Mouse (Mus musculus) forebrain, embryonic 10.5 days (tissue): Measurements from ENCODE around the gene Il1rap. TPM values are rescaled to one million over a fixed set of nuclear protein-coding genes. Genes with fewer than 3 reads are reported as not detected.
A peak's percentile ranks its signal among the peaks of the same experiment; 100 is the strongest.

Experiments used
- DNase-seq: peaks from one replicate; pipeline ENCODE4 v3.0.0-alpha.2; 2017; ENCODE audit warnings: low spot score; ENCODE audit errors: extremely low spot score
- H3K27ac ChIP-seq: fragments of 300-500 bp; sonication (generic); 2 replicates; pipeline ENCODE4 v1.5.1; 2016; ENCODE audit warnings: mild to moderate bottlenecking
- H3K27me3 ChIP-seq: fragments of 300-500 bp; sonication (generic); 2 replicates; pipeline ENCODE4 v1.6.1; 2016; ENCODE audit warnings: mild to moderate bottlenecking; ENCODE audit not compliant: poor library complexity, severe bottlenecking
- H3K36me3 ChIP-seq: fragments of 300-500 bp; sonication (generic); replicated peaks from 2 replicates; pipeline ENCODE4 v1.6.1; 2016; ENCODE audit warnings: mild to moderate bottlenecking, moderate library complexity
- H3K4me1 ChIP-seq: fragments of 300-500 bp; sonication (generic); 2 replicates; pipeline ENCODE4 v1.6.1; 2016
- H3K4me3 ChIP-seq: fragments of 300-500 bp; sonication (generic); 2 replicates; pipeline ENCODE4 v1.5.1; 2016; ENCODE audit warnings: mild to moderate bottlenecking, moderate library complexity
- H3K9me3 ChIP-seq: fragments of 300-500 bp; sonication (generic); 2 replicates; pipeline ENCODE4 v1.6.1; 2016; ENCODE audit warnings: mild to moderate bottlenecking, moderate library complexity
- WGBS: fragments of 180-500 bp; shearing (Covaris S2); methylation state at CpG from one replicate; pipeline ENCODE4 v1.1.7; 2016; 5-methylcytosine and 5-hydroxymethylcytosine counted together
- polyA plus RNA-seq: library from polyadenylated mRNA; unstranded; fragments of >200 nt; fragmentation: Nextera tagmentation; extraction: Ambion mirVana; gene quantifications from 2 replicates; pipeline ENCODE4 v1.2.1, GENCODE M21; 2016

Gene Il1rap
- 2.4 and 3.1 TPM in 2 replicates for polyA plus RNA-seq

DNA sequence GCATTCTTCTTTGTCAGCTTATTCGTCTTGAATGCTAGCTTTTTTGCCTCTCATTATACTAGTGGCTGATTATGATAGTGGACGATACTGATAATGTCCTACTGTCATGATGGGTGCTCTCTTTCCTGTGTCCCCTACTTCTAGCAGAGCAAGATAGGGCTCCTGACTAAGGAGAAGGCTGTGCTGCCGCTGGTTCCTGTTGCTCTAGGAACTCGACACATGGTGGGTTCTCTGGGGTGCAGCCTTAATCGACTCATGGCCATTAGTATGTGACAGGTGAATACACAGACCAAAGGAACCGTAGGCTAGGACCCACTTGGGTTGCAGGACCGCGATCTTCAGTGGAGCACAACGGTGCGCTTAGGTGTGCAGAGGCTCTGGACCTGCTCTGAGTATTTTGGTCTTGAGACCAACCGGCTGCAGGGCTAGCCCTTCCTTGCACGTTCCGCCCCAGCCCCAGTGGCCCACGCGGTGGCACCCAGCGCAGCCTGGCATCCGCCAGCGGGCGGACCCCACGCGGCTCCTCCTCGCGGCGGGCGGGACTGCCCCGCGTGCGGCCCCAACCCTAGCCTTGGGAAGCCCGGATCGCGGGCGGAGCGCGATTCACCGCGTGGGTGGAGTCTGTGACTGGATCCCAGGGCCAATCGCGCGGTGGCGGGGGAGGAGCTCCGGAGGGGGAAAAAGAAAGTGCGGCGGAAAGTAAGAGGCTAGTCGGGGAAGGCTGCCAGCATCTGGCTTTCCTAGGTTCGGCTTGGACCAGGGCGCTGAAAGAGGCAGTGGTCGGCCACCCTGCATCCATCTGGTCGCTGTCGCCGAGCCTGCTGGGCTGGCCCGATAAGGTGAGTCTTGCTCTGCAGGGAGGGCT is at the start of gene Il1rap:
Il1rap (plus strand) TSS at position 657 of the 865 bp plus-strand sequence.
- WGBS, result 2% methylated on average over 51 of the region's 51 CpGs
- Histone ChIP-seq H3K27ac (peak within 1 kb of the TSS; percentile 84), H3K27me3 (peaks cover 20% of the 10 kb centered on the region)

DNA sequence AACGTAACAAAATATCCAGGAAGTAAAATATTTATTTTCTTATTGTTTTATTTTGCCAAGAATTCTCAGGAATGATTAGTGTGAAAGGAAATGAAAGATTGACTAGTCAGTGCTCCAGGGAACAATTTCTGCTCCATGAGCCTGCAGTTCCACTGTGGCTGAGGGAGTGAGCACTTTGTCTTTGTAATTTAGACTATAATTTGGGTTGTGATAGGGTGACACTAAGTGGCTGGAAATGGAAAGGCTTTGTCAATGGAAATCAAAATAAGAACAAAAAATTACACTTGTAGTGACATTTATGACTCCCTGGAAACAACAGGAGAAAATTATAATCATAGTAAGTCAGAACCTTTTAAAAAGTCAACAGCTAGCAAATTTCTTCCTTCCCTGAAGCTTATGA is 49.2 kb upstream of the Il1rap start:
- WGBS, result 88% methylated on average over 1 of the region's 1 CpGs
- no peak overlapping the region for H3K4me3 ChIP-seq
- H3K27ac ChIP-seq, result no peak overlapping the region
- no peak for DNase-seq
- no peaks in the 10 kb centered on the region for H3K27me3 ChIP-seq
- no peaks in the 10 kb centered on the region for H3K9me3 ChIP-seq
- H3K36me3 ChIP-seq, result no peaks in the 10 kb centered on the region
- no peaks in the 10 kb centered on the region for H3K4me1 ChIP-seq

More for the DNA sequence above, at the start of gene Il1rap:
- DNase-seq, result peak; percentile 87
- no peaks in the 10 kb centered on the region for H3K9me3 ChIP-seq
- peaks cover 12% of the 10 kb centered on the region for H3K4me1 ChIP-seq
- peak within 1 kb of the TSS; percentile 70 for H3K4me3 ChIP-seq
- no peaks in the 10 kb centered on the region for H3K36me3 ChIP-seq

DNA sequence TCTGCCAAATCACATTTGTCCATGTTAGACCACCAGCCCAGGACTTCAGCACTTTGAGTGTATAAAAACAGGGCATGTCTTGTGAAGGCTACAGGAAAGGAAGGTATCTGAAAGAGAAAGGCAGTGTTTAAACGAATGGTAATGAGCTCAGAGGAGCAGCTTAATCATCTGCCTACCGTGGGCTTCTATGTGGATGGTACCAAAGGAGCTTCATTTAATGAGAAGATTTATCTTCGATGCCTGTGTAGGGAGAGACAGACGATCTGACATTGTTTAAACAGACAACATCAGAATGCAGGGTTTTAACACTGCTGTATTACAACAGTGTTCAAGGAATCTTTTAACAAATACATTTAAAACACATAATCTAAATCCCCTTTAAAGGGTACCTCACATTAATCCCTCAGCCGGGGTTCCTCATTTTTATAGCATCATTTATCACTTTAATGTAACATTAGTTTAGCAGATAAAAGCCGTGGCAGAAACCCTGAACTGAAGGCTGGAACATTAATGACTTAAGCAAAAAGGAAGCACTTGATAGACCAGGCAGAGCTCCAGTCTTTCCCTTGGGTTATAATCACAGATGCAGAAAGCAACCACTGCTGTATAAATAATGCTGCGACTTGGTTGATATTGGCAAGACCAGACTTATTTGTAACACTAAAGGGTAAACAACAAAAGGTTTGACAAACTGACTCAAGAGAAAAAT is 35.2 kb upstream of the Il1rap start:
- 35% methylated on average over 7 of the region's 7 CpGs for WGBS
- no peaks in the 10 kb centered on the region for H3K36me3 ChIP-seq
- H3K27ac ChIP-seq, result no peak overlapping the region
- no peak overlapping the region for H3K4me3 ChIP-seq
- H3K27me3 ChIP-seq, result no peaks in the 10 kb centered on the region
- no peaks in the 10 kb centered on the region for H3K9me3 ChIP-seq
- peaks cover 12% of the 10 kb centered on the region; the same call in 1 of the 2 replicates for H3K4me1 ChIP-seq
- DNase-seq, result no peak

DNA sequence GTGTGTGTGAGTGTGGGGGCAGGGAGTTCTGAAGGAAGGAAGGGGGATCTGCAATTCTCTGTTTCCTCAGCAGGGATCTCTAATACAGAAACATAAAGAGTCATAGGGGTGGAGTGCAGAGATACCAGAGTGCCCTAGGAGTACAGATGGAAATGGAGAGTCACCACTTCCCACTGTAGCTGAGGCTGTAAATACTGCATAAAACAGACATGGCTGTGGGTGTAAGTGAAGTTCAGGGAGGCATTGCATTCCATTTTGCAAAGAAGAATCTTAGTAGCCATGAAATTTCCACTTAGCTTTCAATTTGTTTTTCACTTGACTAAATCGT is 34.7 kb upstream of the Il1rap start:
- no peaks in the 10 kb centered on the region for H3K27me3 ChIP-seq
- no peak for DNase-seq
- 77% methylated on average over 1 of the region's 1 CpGs for WGBS
- no peak overlapping the region for H3K4me3 ChIP-seq
- no peaks in the 10 kb centered on the region for H3K36me3 ChIP-seq
- no peaks in the 10 kb centered on the region for H3K9me3 ChIP-seq
- peaks cover 12% of the 10 kb centered on the region; the same call in 1 of the 2 replicates for H3K4me1 ChIP-seq
- H3K27ac ChIP-seq, result no peak overlapping the region

- Histone ChIP-seq H3K36me3 (no peaks in the 10 kb centered on the region), H3K4me3 (no peak overlapping the region), H3K9me3 (no peaks in the 10 kb centered on the region), H3K27me3 (no peaks in the 10 kb centered on the region), H3K4me1 (peaks cover 12% of the 10 kb centered on the region; the same call in 1 of the 2 replicates), H3K27ac (no peak overlapping the region)
- 94% methylated on average over 2 of the region's 2 CpGs for WGBS
- DNase-seq, result no peak
Measured at GRCm38 (mm10) chr16:26549221-26549620, 32.3 kb upstream of the Il1rap start.

- WGBS, result 91% methylated on average over 3 of the region's 3 CpGs
- H3K9me3 ChIP-seq, result no peaks in the 10 kb centered on the region
- no peak overlapping the region for H3K4me3 ChIP-seq
- H3K27me3 ChIP-seq, result no peaks in the 10 kb centered on the region
- no peak overlapping the region for H3K27ac ChIP-seq
- H3K4me1 ChIP-seq, result no peaks in the 10 kb centered on the region
- H3K36me3 ChIP-seq, result no peaks in the 10 kb centered on the region
- DNase-seq, result no peak
Measured at GRCm38 (mm10) chr16:26552234-26552633, 29.3 kb upstream of the Il1rap start.

DNA sequence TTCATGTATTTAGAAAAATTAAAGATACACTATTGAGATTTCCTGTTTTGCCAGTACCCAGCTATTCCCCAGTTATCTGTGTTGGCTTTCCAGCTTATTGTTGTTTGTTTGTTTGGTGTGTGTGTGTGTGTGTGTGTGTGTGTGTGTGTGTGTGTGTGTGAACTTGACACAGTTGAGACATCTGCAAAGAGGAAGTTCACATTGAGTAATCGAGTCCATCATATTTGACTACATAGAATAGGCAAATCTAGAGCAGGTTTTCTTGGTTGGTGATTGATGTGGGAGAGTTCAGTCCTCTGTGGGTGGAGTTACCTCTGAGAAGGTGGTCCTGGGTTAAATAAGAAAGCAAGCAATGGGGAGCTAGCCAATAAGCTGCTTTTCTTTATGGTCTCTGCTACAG is 22.7 kb upstream of the Il1rap start:
- DNase-seq, result no peak

DNA sequence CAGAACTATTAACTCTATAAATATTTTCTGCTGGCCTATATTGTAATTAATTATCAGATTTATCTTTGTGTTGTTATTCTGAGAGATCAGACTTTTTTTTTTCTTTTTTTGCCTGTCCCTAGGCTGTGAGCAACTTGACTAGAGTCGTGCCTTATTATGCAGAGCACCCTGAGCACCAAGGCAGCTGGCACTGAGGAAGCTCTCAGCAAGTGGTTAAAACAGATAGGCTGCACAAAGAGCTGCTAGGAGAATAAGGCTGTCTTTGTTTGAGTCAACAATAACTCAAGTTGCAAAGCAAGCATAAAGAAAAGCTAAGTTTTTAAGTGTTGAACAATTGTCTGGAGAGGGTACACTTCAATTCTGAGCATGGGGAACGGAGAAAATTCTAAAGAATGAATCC is 19.8 kb upstream of the Il1rap start:
- Histone ChIP-seq H3K36me3 (no peaks in the 10 kb centered on the region), H3K4me3 (no peak overlapping the region), H3K4me1 (no peaks in the 10 kb centered on the region), H3K27ac (no peak overlapping the region), H3K9me3 (no peaks in the 10 kb centered on the region), H3K27me3 (no peaks in the 10 kb centered on the region)
- WGBS, result 46% methylated on average over 2 of the region's 2 CpGs
- no peak for DNase-seq

More for the DNA sequence above, 22.7 kb upstream of the Il1rap start:
- WGBS, result 73% methylated on average over 1 of the region's 1 CpGs
- no peak overlapping the region for H3K4me3 ChIP-seq
- no peak overlapping the region for H3K27ac ChIP-seq
- no peaks in the 10 kb centered on the region for H3K27me3 ChIP-seq
- no peaks in the 10 kb centered on the region for H3K36me3 ChIP-seq
- H3K4me1 ChIP-seq, result no peaks in the 10 kb centered on the region
- H3K9me3 ChIP-seq, result no peaks in the 10 kb centered on the region

GRCm38 (mm10) chr16:26562771-26563170 is 18.7 kb upstream of the Il1rap start:
- 89% methylated on average over 2 of the region's 2 CpGs for WGBS
- Histone ChIP-seq H3K36me3 (no peaks in the 10 kb centered on the region), H3K27me3 (no peaks in the 10 kb centered on the region), H3K4me3 (no peak overlapping the region), H3K4me1 (no peaks in the 10 kb centered on the region), H3K9me3 (no peaks in the 10 kb centered on the region), H3K27ac (no peak overlapping the region)
- DNase-seq, result no peak

DNA sequence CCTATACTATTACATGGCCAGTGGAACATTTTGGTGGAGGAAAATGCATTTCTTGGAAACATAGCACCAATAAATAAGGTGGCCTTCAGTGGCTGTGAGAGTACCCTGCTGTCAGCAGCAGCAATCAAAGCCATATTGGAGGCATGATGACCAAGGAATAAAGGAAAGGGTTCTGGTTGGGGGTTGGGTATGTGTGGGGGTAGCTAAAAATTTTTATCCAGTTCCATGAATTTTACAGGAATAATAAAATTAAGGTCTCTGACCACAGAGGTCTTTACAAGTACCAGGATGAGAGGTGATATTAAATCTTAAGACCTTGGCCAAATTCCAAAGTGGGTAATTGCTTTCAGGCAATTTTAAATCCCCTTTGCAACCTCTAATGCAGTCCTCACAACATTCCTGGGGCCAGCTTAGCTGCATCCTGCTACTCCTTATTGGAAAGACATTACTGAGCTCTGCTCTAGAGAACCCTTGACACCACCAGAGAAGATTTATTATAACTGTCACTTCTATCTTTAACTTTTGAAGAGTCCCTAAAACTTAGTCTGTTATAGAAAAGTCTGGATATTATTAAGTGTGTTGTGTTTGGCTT is 12.0 kb upstream of the Il1rap start:
- no peak for DNase-seq
- Histone ChIP-seq H3K27ac (no peak overlapping the region), H3K9me3 (no peaks in the 10 kb centered on the region), H3K27me3 (no peaks in the 10 kb centered on the region), H3K36me3 (no peaks in the 10 kb centered on the region), H3K4me1 (no peaks in the 10 kb centered on the region), H3K4me3 (no peak overlapping the region)

GRCm38 (mm10) chr16:26571836-26572235 is 9.7 kb upstream of the Il1rap start:
- no peak for DNase-seq
- H3K27me3 ChIP-seq, result no peaks in the 10 kb centered on the region
- WGBS, result 83% methylated on average over 2 of the region's 2 CpGs

GRCm38 (mm10) chr16:26574173-26574572 is 7.3 kb upstream of the Il1rap start:
- Histone ChIP-seq H3K27me3 (no peaks in the 10 kb centered on the region), H3K27ac (no peak overlapping the region), H3K4me3 (no peak overlapping the region), H3K36me3 (no peaks in the 10 kb centered on the region), H3K9me3 (no peaks in the 10 kb centered on the region), H3K4me1 (no peaks in the 10 kb centered on the region)
- no peak for DNase-seq
- 94% methylated on average over 5 of the region's 5 CpGs for WGBS

More at GRCm38 (mm10) chr16:26571836-26572235, 9.7 kb upstream of the Il1rap start:
- Histone ChIP-seq H3K27ac (no peak overlapping the region), H3K9me3 (no peaks in the 10 kb centered on the region), H3K4me1 (no peaks in the 10 kb centered on the region), H3K4me3 (no peak overlapping the region), H3K36me3 (no peaks in the 10 kb centered on the region)

- H3K27me3 ChIP-seq, result peaks cover 20% of the 10 kb centered on the region
- DNase-seq, result no peak
- H3K4me1 ChIP-seq, result peaks cover 12% of the 10 kb centered on the region
- H3K36me3 ChIP-seq, result no peaks in the 10 kb centered on the region
- peak overlapping the region; percentile 70 for H3K4me3 ChIP-seq
- H3K9me3 ChIP-seq, result no peaks in the 10 kb centered on the region
- WGBS, result 0% methylated on average over 16 of the region's 16 CpGs
- peak overlapping the region; percentile 84 for H3K27ac ChIP-seq
Measured at GRCm38 (mm10) chr16:26581913-26582376, 441 bp downstream of the Il1rap start.
